Mouse (Mus musculus): ENCODE data around the gene A630073D07Rik.
"Not testable (repeated sequence)": the region's sequence is repeated elsewhere in the genome, so short reads cannot be mapped to it uniquely, and the experiment has no call there.

Gene A630073D07Rik

GRCm38 (mm10) chr6:132651426-132651825 is at the start of gene A630073D07Rik:
Gene A630073D07Rik (minus strand): TSS chr6:132651526.
- DNase-seq: no peak

- no peak for DNase-seq
Measured at GRCm38 (mm10) chr6:132700907-132701306, 49.6 kb upstream of the A630073D07Rik start, which contains the start of gene Tas2r121. Gene Tas2r121 (minus strand): TSS chr6:132701007.

- not testable (repeated sequence) for DNase-seq
Measured at GRCm38 (mm10) chr6:132691596-132691995, 40.3 kb upstream of the A630073D07Rik start.

GRCm38 (mm10) chr6:132656653-132657052 is 5.3 kb upstream of the A630073D07Rik start, which contains the start of gene Tas2r120:
Gene Tas2r120 (plus strand): TSS chr6:132656953.
- no peak for DNase-seq

- no peak for DNase-seq
Measured at GRCm38 (mm10) chr6:132649399-132649798, 1.9 kb downstream of the A630073D07Rik start.

GRCm38 (mm10) chr6:132595613-132596012 is 55.7 kb downstream of the A630073D07Rik start, which contains the start of gene Prp2:
Gene Prp2 (plus strand): TSS chr6:132595913.
- DNase-seq: not testable (repeated sequence)
